Mouse (Mus musculus) MEL (cell line): ENCODE measurements at regions not wholly inside any gene's neighbourhood (a gene's known extent, or its start where the extent isn't known, plus 50 kb on each side); places are given as distances from the start of the nearest gene placed in this dataset.

ENCODE experiments used
- DNase-seq: peaks from one replicate; pipeline ENCODE4 v3.0.0; 2011; ENCODE audit warnings: low read depth, low spot score
- H3K27ac ChIP-seq: 2 replicates; pipeline ENCODE4 v1.5.1; 2012; ENCODE audit warnings: low read depth, mild to moderate bottlenecking, control low read depth, low read length, moderate library complexity; ENCODE audit not compliant: control insufficient read depth
- H3K27me3 ChIP-seq, 2 experiments: fragments of 150-350 bp in 1 of 2; sonication (generic) in 1 of 2; 2 replicates each; pipeline ENCODE4 v1.6.1; 2012; ENCODE audit warnings: low read length in 2 of 2, mild to moderate bottlenecking in 2 of 2, improper control_type of control experiment in 1 of 2, moderate library complexity in 1 of 2; ENCODE audit not compliant: insufficient read depth in 2 of 2, control insufficient read depth in 1 of 2
- H3K36me3 ChIP-seq, 2 experiments: 2 replicates each; pipeline ENCODE4 v1.6.1; 2012 to 2014; ENCODE audit warnings: low read length in 2 of 2, improper control_type of control experiment in 1 of 2, inconsistent platforms in 1 of 2, mild to moderate bottlenecking in 1 of 2; ENCODE audit not compliant: insufficient read depth in 2 of 2, control insufficient read depth in 1 of 2
- H3K4me1 ChIP-seq, 2 experiments: fragments of 150-350 bp in 1 of 2; sonication (generic) in 1 of 2; 2 replicates each; pipeline ENCODE4 v1.6.1; 2012; ENCODE audit warnings: low read length in 2 of 2, improper control_type of control experiment in 1 of 2, mild to moderate bottlenecking in 1 of 2; ENCODE audit not compliant: insufficient read depth in 2 of 2, control insufficient read depth in 1 of 2
- H3K4me3 ChIP-seq, 2 experiments: fragments of 150-350 bp in 1 of 2; sonication (generic) in 1 of 2; 2 replicates each; pipeline ENCODE4 v1.5.1; 2012; ENCODE audit warnings: low read depth in 2 of 2, low read length in 2 of 2, mild to moderate bottlenecking in 2 of 2, moderate library complexity in 2 of 2, control low read depth in 1 of 2, improper control_type of control experiment in 1 of 2; ENCODE audit not compliant: control insufficient read depth in 1 of 2, insufficient read depth in 1 of 2
- H3K79me2 ChIP-seq: 2 replicates; pipeline ENCODE4 v1.6.1; 2012; ENCODE audit warnings: mild to moderate bottlenecking, low read length, moderate library complexity; ENCODE audit not compliant: control insufficient read depth, poor library complexity, insufficient read depth
- H3K9ac ChIP-seq: 2 replicates; pipeline ENCODE4 v1.6.1; 2012; ENCODE audit warnings: low read depth, mild to moderate bottlenecking, control low read depth, low read length, moderate library complexity; ENCODE audit not compliant: control insufficient read depth, poor library complexity, severe bottlenecking
- H3K9me3 ChIP-seq: fragments of 150-350 bp; sonication (generic); replicated peaks from 2 replicates; pipeline ENCODE4 v1.6.1; 2012; ENCODE audit warnings: mild to moderate bottlenecking, low read length, improper control_type of control experiment, moderate library complexity; ENCODE audit not compliant: insufficient read depth
- CHD1 ChIP-seq: IDR thresholded peaks from 2 replicates; pipeline ENCODE4 v1.6.1; 2012; ENCODE audit warnings: low read depth, mild to moderate bottlenecking, inconsistent platforms, low read length, improper control_type of control experiment
- ELF1 ChIP-seq: IDR thresholded peaks from 2 replicates; pipeline ENCODE4 v1.6.1; 2014; ENCODE audit warnings: low read depth, mild to moderate bottlenecking, inconsistent platforms, low read length, improper control_type of control experiment, moderate library complexity
- GABPA ChIP-seq: IDR thresholded peaks from 2 replicates; pipeline ENCODE4 v1.6.1; 2012; ENCODE audit warnings: low read depth, mild to moderate bottlenecking, inconsistent platforms, low read length, improper control_type of control experiment, moderate library complexity
- GATA1 ChIP-seq: IDR thresholded peaks from 2 replicates; pipeline ENCODE4 v1.6.1; 2011; ENCODE audit warnings: low read depth, low read length, improper control_type of control experiment
- HCFC1 ChIP-seq: IDR thresholded peaks from 2 replicates; pipeline ENCODE4 v1.6.1; 2012; ENCODE audit warnings: low read depth, mild to moderate bottlenecking, inconsistent platforms, low read length, improper control_type of control experiment, moderate library complexity
- JUND ChIP-seq: IDR thresholded peaks from 2 replicates; pipeline ENCODE4 v1.6.1; 2011; ENCODE audit warnings: low read depth, mild to moderate bottlenecking, improper control_type of control experiment, low read length
- KAT2A ChIP-seq: conservative IDR thresholded peaks from 2 replicates; pipeline ENCODE4 v1.6.1; 2012; ENCODE audit warnings: low read depth, low read length, improper control_type of control experiment, inconsistent platforms
- MAFK ChIP-seq: IDR thresholded peaks from 2 replicates; pipeline ENCODE4 v1.6.1; 2011; ENCODE audit warnings: low read depth, mild to moderate bottlenecking, low read length, improper control_type of control experiment, borderline replicate concordance
- MAX ChIP-seq: IDR thresholded peaks from 2 replicates; pipeline ENCODE4 v1.6.1; 2011; ENCODE audit warnings: low read length, improper control_type of control experiment
- MEF2A ChIP-seq: IDR thresholded peaks from 2 replicates; pipeline ENCODE4 v1.6.1; 2014; ENCODE audit warnings: low read depth, mild to moderate bottlenecking, inconsistent platforms, low read length, improper control_type of control experiment; ENCODE audit not compliant: poor library complexity, insufficient replicate concordance, severe bottlenecking; ENCODE audit errors: extremely low read depth
- NELFE ChIP-seq: IDR thresholded peaks from 2 replicates; pipeline ENCODE4 v1.6.1; 2011; ENCODE audit warnings: low read depth, low read length, improper control_type of control experiment
- NRF1 ChIP-seq: IDR thresholded peaks from 2 replicates; pipeline ENCODE4 v1.6.1; 2014; ENCODE audit warnings: low read depth, mild to moderate bottlenecking, inconsistent platforms, low read length, improper control_type of control experiment, moderate library complexity; ENCODE audit not compliant: poor library complexity, insufficient read depth, severe bottlenecking
- POLR2A ChIP-seq, 2 experiments: IDR thresholded peaks; 2 replicates each; pipeline ENCODE4 v1.6.1; 2011 to 2012; ENCODE audit warnings: low read length in 2 of 2, mild to moderate bottlenecking in 2 of 2, control low read depth in 1 of 2, improper control_type of control experiment in 1 of 2, low read depth in 1 of 2, moderate library complexity in 1 of 2; ENCODE audit not compliant: control insufficient read depth in 1 of 2, insufficient read depth in 1 of 2, poor library complexity in 1 of 2
- POLR2AphosphoS2 ChIP-seq: IDR thresholded peaks from 2 replicates; pipeline ENCODE4 v1.6.1; 2011; ENCODE audit warnings: low read length, improper control_type of control experiment
- RCOR1 ChIP-seq: IDR thresholded peaks from 2 replicates; pipeline ENCODE4 v1.6.1; 2012; ENCODE audit warnings: low read depth, mild to moderate bottlenecking, inconsistent platforms, low read length, improper control_type of control experiment
- SMC3 ChIP-seq: IDR thresholded peaks from 2 replicates; pipeline ENCODE4 v1.6.1; 2011; ENCODE audit warnings: low read depth, low read length, improper control_type of control experiment
- TAL1 ChIP-seq: IDR thresholded peaks from 2 replicates; pipeline ENCODE4 v1.6.1; 2012; ENCODE audit warnings: mild to moderate bottlenecking, inconsistent platforms, low read length, moderate library complexity, mixed read lengths
- TBP ChIP-seq: IDR thresholded peaks from 2 replicates; pipeline ENCODE4 v1.8.0; 2011; ENCODE audit warnings: low read depth, low read length, improper control_type of control experiment
- UBTF ChIP-seq: IDR thresholded peaks from 2 replicates; pipeline ENCODE4 v1.6.1; 2012; ENCODE audit warnings: low read depth, mild to moderate bottlenecking, inconsistent platforms, low read length, improper control_type of control experiment, moderate library complexity, borderline replicate concordance; ENCODE audit not compliant: insufficient read depth
- USF1 ChIP-seq: IDR thresholded peaks from 2 replicates; pipeline ENCODE4 v1.6.1; 2014; ENCODE audit warnings: low read depth, mild to moderate bottlenecking, inconsistent platforms, low read length, improper control_type of control experiment, moderate library complexity
- ZKSCAN1 ChIP-seq: IDR thresholded peaks from 2 replicates; pipeline ENCODE4 v1.6.1; 2012; ENCODE audit warnings: low read depth, mild to moderate bottlenecking, inconsistent platforms, low read length, improper control_type of control experiment, moderate library complexity

- no peaks in the 10 kb centered on the region for H3K79me2 ChIP-seq
- no peak overlapping the region for H3K27ac ChIP-seq
- no peak overlapping the region for H3K4me3 ChIP-seq
- no peak for TF ChIP-seq MAFK
- TF ChIP-seq MAX: no peak
- no peak for TF ChIP-seq KAT2A
- TF ChIP-seq ELF1: no peak
- no peak for TF ChIP-seq POLR2A (IDR thresholded peaks at IDR 0.05; ENCODE audit: control insufficient read depth in 1 of 2, insufficient read depth in 1 of 2, low read depth in 1 of 2, low read length in 2 of 2, poor library complexity in 1 of 2)
- TF ChIP-seq GABPA: no peak
- TF ChIP-seq CHD1: no peak
- no peak for TF ChIP-seq HCFC1
- no peak for TF ChIP-seq GATA1
- no peak for TF ChIP-seq ZKSCAN1
- no peak for TF ChIP-seq NRF1
- TF ChIP-seq MEF2A: no peak
- TF ChIP-seq UBTF: no peak
- no peak for TF ChIP-seq POLR2AphosphoS2
- no peak for TF ChIP-seq TAL1
- no peak for TF ChIP-seq TBP
- TF ChIP-seq SMC3: no peak
- no peak for TF ChIP-seq JUND
- TF ChIP-seq USF1: no peak
- no peaks in the 10 kb centered on the region for H3K36me3 ChIP-seq
- H3K9me3 ChIP-seq: no peaks in the 10 kb centered on the region
- H3K9ac ChIP-seq: no peak overlapping the region
- H3K4me1 ChIP-seq: no peaks in the 10 kb centered on the region
- no peaks in the 10 kb centered on the region for H3K27me3 ChIP-seq
- DNase-seq: no peak
These were observed 58.3 kb upstream of the Ccdc39 start for GRCm38 (mm10) chr3:33902431-33902830.

- Histone ChIP-seq H3K36me3 (no peaks in the 10 kb centered on the region), H3K9me3 (no peaks in the 10 kb centered on the region), H3K4me1 (no peaks in the 10 kb centered on the region), H3K27ac (no peak overlapping the region), H3K27me3 (no peaks in the 10 kb centered on the region), H3K4me3 (no peak overlapping the region), H3K79me2 (no peaks in the 10 kb centered on the region), H3K9ac (no peak overlapping the region)
- no peak for TF ChIP-seq RCOR1
- no peak for TF ChIP-seq NELFE
- DNase-seq: no peak
These were observed 59.2 kb upstream of the Ccdc39 start for GRCm38 (mm10) chr3:33903326-33903725.
